Mouse (Mus musculus) mammary gland, adult 2 months (tissue): ENCODE measurements around the gene Gm10406. TPM values are rescaled to one million over a fixed set of nuclear protein-coding genes. Genes with fewer than 3 reads are reported as not detected.

Source experiments
- polyA plus RNA-seq: library from polyadenylated mRNA; depleted of rRNA; stranded (reverse); fragments of >200 nt; gene quantifications from 2 replicates; pipeline ENCODE4 v1.2.3, GENCODE M21; 2012; ENCODE audit warnings: low replicate concordance; rRNA removed

The Gm10406 gene
- 0.14 TPM in 1 of 2 replicates, not detected in the other for polyA plus RNA-seq

GRCm38 (mm10) chr14:7026781-7027749, at the start of gene Gm10406:
Gene Gm10406, minus strand, starts transcription at chr14:7027449.

GRCm38 (mm10) chr14:7044870-7045269, 17.6 kb upstream of the Gm10406 start, which contains the start of gene Gm3685:
Gene Gm3685, minus strand, starts transcription at chr14:7044970.

GRCm38 (mm10) chr14:6973718-6974117, 53.5 kb downstream of the Gm10406 start, which contains the start of gene Gm6356:
Gene Gm6356, minus strand, starts transcription at chr14:6973818.

Other genes starting within 250 kb of the Gm10406 start
- not detected in 2 replicates for gene Gm3642, start 187.1 kb downstream of the Gm10406 start, polyA plus RNA-seq
- 0.37 TPM in 1 of 2 replicates, not detected in the other for gene Gm3667, start 137.5 kb downstream of the Gm10406 start, polyA plus RNA-seq
- gene Gm6356, start 53.6 kb downstream of the Gm10406 start, polyA plus RNA-seq, result not detected in 2 replicates
- not detected in 2 replicates for gene Gm3685, start 17.5 kb upstream of the Gm10406 start, polyA plus RNA-seq
- gene Gm3696, start 73.2 kb upstream of the Gm10406 start, polyA plus RNA-seq, result 0.13 TPM in 1 of 2 replicates, not detected in the other
- gene Gm6676, start 98.0 kb upstream of the Gm10406 start, polyA plus RNA-seq, result not detected in 2 replicates
- 0.17 TPM in 1 of 2 replicates, not detected in the other for gene Gm3512, start 147.1 kb upstream of the Gm10406 start, polyA plus RNA-seq
- not detected in 2 replicates for gene Gm16434, start 167.1 kb upstream of the Gm10406 start, polyA plus RNA-seq
- not detected in 2 replicates for gene Gm3727, start 237.3 kb upstream of the Gm10406 start, polyA plus RNA-seq